Mouse (Mus musculus): ENCODE data around the gene Tiam1.

Tiam1 gene

DNA sequence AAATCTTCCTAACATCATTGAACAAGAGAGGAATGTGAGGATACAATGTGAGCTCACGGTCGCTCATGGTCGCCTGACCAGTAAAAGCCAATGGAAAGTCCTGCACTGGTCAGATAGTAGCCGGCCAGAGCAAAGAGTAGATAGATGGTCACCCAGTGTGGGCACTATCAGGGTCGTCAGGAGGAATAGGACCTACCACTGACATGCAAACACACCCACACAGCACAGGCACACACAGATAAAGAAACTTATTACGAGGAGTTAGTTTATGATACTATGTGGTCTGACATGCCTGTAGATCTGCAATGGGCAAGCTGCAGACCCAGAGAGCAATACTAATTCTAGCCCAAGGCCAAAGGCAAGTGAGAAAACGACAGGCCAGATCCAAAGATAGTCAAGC lies 92.5 kb downstream of the Tiam1 start:
- DNase-seq (ENCODE audit: low read depth, low spot score), result no peak

DNA sequence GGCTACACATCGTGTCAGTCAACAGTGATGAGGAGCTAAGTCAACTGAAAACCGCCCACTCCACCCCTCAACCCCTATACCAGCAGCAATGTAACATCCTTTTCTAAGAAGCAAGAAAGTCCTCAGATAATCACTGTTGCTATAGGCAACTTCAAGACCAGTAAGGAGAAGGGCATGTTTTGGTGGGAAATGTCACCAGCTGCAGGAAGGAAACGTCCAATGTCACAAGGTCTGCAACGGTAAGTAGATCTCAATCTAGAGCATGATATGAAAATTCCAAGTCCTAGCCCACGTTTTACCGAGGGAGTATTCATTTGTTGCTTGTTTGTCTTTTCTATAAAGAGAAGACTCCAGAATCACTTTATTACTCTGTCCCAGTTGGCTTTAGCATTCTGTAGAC lies 95.7 kb downstream of the Tiam1 start:
- DNase-seq (ENCODE audit: low read depth, low spot score), result no peak

DNA sequence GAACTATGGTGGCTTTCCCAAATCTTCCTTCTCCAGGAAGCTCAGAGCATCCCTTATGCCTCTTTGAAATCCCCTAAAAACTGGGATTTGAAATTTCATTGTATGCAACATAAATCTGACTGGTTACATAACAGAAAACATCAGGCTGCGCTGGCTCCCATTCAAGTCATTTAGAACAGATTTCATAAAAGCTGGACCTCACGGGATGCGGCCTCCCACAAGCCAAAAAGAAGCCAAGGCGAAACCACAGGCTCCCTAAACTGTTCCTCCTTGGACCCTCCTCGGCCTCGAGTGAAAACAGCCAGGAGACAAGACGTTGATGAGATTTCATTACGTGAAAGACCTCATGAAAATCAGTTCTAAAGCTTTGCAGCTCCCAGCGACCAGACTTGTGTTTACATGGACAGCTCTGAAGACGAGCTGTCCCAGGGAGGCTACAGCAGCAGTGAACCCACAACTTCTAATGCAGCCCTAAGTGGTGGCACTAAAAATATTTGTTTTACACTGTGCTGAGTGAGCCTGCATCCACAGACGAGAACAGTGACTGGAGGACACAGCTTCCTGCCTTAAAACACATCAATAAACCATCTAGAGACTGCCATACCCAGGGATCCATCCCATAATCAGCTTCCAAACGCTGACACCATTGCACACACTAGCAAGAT lies 96.9 kb downstream of the Tiam1 start:
- DNase-seq (ENCODE audit: low read depth, low spot score), result no peak

DNA sequence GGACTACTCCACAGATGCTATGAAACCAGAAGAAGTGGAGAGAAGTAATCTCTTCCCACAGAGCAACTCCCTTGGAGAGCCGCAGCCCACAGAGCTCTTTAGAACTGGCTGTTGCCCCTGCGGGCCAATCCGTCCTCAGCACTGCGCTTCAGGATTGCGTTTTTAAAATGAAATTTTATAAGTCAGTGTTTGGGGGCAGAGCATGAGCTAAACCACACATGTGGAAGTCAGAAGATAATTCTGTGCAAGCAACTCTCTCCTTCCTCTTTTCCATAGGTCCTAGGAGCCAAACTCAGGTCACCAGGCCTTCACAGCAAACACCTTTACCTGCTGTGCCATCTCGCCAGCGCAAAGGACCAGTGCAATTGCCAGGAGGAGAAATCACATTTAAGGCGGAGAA lies 98.0 kb downstream of the Tiam1 start:
- no peak for DNase-seq (ENCODE audit: low read depth, low spot score)

DNA sequence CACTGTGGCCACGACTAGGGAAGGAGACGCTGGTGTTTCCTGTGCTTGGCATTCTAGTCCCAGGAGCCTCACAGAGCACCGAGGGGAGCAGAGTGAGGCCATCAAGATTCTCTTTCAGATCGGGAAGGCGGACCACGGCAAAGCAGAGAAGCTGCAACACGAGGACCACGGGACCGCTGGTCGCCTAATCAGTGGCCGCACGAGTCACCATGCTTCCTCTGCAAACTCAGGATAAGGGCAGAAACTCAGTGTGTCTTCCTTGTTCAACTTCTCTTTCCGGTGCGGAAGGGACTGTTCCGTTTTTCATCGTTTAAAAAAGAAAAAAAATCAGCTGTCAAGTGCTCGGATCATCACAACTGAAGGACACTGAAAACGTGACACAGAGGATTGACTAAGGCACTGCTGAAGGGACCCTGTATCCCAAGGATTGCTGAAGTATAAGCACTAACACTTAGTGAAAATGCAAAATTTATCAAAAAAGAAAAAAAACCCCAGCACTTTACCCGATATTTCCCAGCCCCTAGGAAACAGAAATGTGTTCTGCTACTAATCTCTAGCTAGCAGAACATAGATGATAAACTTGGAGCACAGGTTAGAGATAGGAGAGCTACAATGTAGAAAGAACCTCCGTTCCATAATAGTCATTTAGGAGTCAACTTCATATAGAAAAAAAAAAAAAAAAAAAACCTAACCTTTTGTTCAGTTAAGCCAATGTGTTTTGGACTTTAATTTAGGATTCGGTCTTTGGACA lies 99.4 kb downstream of the Tiam1 start:
- no peak for DNase-seq (ENCODE audit: low read depth, low spot score)

DNA sequence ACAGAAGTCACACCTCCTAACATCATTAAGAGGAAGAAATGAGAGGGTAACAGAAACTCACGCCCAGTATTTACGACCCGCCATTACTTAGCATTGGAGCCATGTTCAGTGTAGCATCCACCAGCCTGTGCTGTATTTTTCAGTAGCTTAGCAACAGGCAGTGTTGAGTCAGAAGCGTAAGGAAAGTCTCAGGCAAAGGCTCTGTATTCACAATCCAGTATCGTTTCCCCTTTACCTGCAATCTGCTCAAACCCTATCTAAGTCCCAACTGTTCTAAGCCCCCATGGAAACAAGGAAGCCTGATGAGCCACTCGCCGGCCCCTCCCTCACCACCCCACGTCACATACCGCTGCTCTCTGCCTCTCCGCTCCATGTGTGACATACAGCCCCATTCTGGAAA lies 100.7 kb downstream of the Tiam1 start:
- no peak for DNase-seq (ENCODE audit: low read depth, low spot score)

DNA sequence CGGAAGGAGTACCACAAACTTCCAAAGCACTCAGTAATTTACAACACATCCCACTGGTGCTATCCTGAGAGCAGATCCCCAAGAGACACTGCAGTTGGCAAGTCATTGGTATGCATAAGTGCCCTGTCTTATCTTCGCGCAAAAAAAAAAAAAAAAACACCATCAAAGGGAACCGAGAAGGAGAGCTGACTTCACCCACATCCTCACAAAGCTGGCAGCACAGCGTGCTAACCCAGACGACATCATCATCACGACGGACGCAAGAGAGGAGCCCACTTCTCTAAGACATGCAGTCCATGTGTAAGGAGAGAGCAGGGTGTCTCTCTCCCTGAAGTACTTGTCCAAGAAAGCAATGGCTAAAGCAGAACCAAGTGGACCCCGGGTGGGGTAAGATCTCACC lies 101.2 kb downstream of the Tiam1 start:
- no peak for DNase-seq (ENCODE audit: low read depth, low spot score)

DNA sequence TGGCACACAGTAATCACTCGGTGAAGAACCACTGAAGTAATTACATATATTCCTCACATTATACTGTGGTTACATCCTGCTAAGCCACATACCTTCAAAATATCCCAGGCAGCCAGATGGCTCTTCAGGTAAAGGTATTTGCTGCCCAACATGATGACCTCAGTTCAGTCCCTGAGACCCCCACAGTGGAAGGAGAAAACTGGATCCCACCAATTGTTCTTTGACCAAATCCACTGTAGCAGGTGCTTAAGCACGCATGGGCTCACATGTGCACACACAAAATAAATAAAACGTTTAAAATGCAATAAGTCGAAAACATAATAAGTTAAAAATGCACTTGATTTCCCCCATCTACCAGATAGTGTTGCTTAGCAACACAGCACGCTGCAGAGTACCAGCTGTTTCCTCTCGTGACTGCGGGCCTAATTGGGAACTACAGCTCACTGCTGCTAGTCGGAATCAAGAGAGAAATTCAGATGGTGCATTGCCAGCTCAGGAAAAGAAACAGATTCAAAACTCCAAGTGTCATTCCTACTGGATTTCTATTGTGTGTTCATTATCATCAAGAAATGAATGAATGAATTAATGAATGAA lies 102.7 kb downstream of the Tiam1 start:
- DNase-seq (ENCODE audit: low read depth, low spot score), result no peak

DNA sequence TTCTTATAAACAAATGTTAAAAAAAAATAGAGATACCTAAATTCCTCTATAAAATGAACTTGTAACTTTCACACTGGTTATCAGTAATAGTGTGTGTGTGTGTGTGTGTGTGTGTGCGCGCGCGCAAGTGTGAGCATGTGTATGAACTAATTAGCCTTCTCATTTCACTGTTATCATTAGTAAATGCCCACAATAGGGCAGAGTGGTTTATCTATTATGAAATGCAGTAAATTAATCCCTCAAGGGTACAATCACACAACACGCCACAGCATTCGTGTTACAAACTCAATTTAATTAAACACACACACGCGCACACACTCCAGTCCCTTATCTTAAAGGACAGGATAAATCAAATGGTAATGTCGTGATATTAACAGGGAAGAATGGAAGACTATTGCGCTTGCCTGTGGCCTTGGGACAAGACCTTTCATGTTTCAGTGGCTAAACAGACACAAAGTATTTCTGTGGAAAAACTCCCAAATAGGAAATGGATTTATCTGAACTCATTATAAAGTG lies 107.9 kb downstream of the Tiam1 start:
- DNase-seq (ENCODE audit: low read depth, low spot score), result no peak

DNA sequence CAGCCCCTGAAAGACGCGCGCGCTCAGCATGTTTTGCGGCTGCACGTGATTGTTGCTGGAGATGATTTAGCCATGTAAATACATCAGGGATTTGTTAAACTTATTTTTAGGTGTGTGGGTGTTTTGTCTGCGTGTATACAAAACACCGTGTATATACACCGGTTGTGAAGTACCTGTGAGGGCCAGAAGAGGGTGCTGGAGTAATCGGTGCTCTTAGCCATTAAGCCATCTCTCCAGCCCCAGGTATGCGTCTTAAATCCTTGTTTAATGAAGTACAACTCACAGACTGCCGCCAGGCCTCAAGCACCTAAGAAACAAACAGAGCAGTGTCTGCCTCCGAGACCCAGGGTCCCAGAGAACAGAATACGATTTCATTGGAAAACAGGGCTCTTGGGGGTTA lies 113.2 kb downstream of the Tiam1 start:
- no peak for DNase-seq (ENCODE audit: low read depth, low spot score)

DNA sequence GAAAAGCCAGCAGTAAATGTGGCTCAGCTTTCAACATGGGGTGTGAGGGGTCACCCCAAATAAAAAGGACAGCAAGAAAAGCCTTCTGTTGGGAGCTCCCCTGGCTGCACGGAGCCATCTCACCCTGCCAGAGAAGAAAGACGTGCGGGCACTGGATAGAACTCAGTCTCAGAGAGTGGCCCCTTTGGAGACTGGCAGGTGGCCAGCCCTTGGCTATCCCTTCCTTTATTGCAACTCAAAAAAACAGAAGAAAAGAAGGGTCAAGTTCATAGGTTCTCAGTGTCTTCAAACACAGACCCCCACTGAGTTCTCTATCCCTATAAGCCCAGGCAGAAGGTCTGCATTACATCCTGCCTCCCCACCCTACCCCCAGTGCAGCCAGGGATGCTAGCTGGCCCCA lies 115.7 kb downstream of the Tiam1 start:
- DNase-seq (ENCODE audit: low read depth, low spot score), result no peak

DNA sequence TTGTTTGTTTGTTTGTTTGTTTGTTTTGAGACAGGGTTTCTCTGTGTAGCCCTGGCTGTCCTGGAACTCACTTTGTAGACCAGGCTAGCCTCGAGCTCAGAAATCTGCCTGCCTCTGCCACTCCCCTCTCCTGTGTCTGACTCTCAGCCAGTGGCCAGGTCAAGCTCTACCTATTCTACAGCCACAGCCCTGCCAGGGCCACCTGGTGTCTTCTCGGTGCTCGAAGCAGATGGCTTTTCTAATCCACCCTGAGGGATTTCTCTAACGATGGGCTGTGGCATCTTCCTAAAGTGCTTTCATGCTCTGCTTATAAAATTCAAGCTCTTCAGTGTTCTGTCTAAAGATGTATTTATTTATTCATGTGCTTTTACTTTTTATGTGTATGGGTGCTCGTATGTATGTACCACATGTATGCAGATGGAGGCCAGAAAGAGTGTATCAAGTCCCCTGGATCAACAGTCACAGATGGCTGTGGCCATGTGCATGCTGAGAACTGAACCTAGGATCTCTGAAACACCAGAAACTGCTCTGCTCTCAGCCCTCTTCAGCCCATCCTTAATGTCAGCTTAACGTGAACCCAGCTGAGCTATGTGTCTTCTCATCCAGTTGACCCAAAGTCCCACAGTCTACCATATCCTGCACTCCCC lies 117.9 kb downstream of the Tiam1 start:
- no peak for DNase-seq (ENCODE audit: low read depth, low spot score)

DNA sequence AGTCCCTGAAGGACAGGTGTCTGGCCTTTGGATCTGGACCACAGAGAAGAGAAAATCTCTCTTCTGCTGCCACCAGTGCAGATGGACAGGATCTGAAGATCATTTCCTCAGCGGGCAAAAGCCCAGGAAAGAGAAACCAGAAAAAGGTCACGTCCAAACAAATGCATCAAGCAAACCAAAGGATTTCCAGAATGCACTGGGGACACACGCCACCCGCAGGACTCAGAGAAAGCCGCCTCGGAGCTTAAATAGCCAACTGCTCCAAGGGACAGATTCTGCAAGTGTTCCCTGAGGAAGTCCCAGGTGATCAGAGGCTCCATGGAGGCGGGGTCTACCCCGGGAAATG lies 119.9 kb downstream of the Tiam1 start:
- DNase-seq (ENCODE audit: low read depth, low spot score), result no peak

DNA sequence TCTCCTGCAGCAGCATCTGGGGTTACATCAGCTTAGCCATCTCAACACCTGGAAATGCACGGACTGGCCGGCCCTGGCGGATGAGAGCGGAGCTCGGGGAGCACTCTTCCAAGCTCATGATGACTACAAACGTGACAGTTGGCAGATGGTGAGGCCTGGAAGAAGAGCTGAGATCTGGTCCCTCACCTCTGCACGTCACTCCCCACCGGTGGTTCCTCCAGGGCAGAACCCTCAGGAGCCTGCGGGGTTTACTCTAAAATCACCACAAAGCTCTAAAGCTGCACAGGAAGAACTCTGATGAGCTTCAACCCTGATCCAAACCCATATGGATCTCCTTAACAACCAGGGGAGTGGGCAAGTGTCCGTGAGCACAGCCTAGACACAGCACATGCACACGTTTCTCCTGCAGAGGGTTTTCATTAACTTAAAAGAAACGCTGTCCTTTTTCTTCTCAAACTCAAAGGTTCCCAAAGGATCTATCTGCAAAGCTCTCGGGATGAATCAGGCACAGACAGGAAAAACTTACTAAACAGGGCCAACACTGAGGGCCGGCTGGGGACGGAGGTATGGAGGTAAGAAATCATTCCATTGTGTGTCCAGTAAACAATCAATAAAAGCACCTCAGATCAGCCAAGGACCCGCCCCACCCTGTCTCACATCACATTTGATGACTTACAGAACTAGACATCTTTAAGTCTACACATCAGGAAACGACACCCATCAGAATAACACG lies 120.5 kb downstream of the Tiam1 start:
- DNase-seq (ENCODE audit: low read depth, low spot score), result no peak

DNA sequence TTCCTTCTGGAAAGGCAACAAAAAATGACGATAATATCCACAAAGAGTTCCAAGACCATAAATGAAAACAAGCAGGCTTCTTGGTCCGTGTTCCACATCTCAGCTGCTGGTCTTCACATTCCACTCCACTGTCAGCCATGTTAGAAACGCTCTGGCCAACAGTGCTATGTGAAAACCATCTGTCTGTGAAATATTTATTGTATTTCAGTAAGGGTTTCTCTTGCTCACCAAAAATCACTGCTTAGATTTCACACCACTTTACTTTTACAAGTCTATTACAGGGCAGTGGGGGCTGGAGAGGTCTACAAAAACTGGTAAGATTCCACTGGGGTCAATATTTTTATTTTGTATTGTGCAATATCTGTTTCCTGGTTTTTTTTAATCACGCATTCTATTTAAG lies 127.5 kb downstream of the Tiam1 start:
- no peak for DNase-seq (ENCODE audit: low read depth, low spot score)

DNA sequence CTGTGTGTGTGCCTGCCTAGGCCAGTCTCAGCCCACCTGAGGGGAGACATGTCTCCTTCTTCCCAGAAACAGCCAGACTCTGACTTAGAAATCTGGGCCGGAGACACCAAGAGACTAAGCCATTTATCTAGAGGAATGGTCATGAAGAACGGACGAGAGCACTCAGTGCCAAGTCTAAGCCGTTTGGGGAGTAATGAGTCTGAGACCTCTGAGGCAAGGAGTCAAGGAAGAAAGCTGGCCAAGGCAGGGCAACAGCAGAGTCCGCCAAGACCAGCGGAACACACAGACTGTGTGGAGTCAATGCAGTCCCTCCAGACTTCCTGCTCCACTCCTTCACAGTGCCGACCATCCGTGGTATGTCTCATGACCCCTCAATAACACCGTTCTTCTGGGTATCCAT lies 129.0 kb downstream of the Tiam1 start:
- no peak for DNase-seq (ENCODE audit: low read depth, low spot score)

DNA sequence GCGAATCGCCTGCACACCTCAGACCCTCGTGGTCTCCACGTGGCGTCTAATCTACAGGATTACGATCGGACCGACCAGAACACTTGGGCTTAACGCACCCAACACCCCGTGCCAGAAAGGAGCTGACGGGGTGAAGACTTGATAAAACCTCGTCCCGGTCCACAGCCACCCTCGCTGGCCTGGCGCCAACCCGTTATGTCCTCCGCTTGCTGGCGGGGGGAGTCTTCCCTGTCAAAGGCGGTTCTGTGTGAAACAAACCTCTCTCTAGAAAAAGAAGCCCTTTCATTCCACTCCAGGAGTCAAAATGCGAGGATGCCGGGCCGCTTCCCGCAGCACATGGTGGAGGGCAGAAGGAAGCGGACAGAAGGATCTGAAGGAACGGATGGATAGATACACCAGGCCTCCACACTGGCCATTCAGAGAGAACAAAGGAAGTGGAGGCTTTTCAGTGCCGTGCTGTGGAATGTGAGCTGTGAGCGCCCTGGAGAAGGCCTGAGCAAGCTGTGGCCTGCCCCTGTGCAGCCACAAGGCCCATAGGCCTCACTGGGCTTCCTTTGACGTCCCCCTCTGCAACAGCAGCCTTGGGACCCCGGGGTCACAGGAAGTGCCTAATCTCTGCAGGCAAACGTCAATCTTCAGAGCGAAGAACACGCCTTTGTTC lies 131.9 kb downstream of the Tiam1 start:
- DNase-seq (ENCODE audit: low read depth, low spot score), result no peak

DNA sequence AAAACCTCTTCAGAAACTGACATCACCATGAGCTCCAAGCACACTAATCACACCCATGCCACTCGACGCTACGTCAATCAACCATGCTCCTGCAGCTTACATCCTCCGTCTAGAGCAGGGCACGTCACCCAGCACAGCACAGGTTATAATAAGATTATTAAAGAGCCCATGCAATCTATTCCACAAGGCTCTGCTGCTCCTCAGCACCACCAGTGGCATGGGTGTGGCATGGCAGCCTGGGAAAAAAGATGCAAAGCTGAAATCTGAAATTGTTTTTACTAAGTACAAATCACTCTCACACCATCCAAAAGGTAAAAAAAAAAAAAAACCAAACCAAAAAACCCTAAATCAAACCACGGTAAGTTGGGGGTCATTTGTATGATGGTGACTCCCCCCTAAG lies 135.1 kb downstream of the Tiam1 start:
- DNase-seq (ENCODE audit: low read depth, low spot score), result no peak

DNA sequence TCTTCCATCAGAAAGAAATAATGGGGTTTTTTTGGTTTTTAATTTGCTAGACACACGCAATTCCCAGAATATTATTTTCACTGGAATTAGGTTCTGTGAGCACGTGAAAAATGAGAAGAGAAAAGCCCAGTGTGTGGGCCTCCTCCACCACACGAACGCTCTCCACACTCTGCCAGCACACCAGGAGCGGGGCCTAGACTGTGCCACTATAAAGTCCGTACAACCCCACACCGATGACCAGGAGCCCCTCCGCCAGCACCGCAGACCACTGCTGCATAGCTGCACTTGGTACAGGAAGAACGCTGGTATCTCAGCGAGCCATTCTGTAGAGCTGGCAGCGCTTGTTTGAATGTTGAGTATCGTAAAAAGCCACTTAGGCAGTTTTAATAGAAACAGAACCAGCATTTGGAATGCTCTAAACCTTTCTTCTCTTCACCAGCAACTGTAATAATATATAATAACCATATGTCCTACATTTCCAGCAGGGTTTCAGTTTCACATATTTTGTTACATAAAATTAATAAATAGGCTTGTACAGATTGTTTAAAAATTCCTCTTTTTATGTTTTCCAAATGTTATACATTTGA lies 136.1 kb downstream of the Tiam1 start:
- DNase-seq (ENCODE audit: low read depth, low spot score), result no peak

DNA sequence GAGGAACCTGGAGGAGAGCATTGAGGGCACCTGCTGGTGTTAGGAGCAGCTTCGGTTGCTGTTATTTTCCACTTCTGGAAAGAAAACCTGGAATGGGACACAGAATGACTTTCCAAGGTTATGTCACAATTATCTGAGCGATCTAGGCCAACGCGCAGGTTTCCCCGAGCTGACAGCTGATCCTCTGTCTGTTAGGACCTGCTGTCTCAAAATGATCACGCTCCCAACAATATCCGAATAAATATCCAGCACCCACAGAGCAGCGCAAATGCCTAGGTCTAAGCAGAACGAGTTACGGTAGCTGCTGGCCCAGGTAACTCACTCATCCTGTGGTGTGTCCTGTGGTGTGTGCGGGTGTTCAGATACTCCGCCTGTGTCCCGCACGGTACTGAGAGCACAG lies 140.0 kb downstream of the Tiam1 start:
- DNase-seq (ENCODE audit: low read depth, low spot score), result no peak

DNA sequence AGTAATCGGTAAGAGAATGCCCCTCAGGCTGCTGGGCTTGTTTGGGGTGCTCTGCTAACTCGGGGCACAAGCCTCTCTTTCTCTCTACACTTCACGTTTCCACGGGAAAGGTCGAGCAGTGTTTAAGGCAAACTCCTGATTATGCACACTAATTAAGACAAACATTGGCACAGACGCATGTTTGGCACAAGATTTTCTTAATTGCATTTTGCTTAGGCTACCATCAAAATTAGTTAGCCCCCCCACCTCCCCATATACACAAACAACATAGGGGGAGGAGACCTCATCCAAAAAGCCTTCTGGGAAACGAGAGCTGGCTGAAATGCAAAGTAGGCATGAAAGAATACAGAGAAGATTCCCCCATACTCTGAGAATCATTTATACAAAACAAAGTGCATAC lies 148.4 kb downstream of the Tiam1 start:
- DNase-seq (ENCODE audit: low read depth, low spot score), result no peak

Data from forelimb bud, embryonic 11.5 days (tissue).